Mouse (Mus musculus): ENCODE measurements around the gene Fcrlb.

Fcrlb gene

DNA sequence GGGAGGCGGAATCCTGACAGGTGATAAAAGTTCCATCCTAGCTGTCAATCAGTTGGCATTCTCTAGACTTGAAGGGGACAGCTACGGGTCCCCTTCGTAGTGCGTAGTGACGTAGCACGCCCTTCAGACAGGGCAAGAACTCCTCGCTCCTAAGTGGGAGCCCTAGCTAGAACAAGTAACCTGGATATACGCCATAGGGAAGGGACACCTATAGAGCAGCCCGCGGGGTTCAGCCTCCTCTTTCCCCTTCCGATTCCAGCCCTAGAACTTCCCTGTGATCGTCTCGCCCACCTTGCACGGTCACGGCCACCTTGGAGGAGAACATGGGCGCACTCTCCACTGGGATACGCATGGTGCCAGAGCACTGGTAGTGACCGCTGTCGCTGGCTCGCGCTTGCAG, 4.4 kb downstream of the Fcrlb start:
- in situ Hi-C loops (cut with MboI, MseI): no loop called here

DNA sequence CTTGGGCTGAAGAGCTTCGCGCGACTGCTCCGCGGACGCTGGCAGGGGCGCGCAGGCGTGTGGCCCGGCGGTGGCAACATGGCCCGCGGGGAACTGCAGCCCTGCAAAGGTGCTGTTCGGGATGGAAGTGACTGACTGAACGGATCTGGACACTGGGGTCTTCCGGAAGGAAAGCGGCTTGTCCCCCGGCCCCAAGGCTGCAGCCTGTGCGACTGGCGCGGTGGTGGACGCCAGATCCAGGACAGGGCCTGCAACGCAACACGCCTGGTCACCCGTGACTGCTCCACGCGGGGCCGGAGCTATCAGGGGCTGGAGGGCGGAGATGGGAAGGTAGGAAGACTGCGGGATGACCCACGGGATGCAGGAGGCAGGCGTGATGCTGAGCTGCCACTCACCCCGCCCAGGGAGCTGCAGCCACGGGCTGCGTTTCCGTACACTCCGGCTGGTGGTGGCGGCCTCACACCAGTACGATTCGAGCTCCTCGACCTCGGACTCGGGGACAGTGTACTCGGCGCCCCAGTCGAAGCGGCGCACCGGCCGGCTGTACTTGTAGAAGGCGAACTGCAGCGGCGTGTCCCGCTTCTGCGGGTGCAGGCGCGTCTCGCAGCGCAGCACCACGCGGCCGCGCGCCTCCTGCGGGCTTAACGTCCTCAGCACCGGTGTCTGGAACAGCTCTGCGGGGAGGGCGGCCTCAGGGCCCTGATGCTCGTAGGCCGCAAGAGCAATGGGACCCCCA, 5.1 kb downstream of the Fcrlb start:
- in situ Hi-C loops (cut with MboI, MseI): no loop called here

DNA sequence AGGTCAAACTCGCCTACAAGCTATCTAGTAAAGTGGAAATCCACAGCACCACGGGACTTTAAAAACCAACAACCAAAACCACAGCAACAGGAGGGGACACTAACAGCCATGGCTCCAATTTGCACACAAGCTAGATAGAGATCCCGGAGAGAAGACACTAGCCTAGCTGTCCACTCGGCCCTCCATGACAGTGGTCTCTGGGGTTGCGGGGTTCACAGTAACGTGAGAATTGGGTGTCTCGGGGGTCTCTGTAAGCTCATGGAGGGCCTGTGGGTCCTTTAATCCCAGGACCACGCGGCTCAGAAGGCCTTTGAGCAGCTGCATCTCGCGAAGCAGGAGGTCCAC, 5.7 kb downstream of the Fcrlb start:
- in situ Hi-C loops (cut with MboI, MseI): no loop called here

DNA sequence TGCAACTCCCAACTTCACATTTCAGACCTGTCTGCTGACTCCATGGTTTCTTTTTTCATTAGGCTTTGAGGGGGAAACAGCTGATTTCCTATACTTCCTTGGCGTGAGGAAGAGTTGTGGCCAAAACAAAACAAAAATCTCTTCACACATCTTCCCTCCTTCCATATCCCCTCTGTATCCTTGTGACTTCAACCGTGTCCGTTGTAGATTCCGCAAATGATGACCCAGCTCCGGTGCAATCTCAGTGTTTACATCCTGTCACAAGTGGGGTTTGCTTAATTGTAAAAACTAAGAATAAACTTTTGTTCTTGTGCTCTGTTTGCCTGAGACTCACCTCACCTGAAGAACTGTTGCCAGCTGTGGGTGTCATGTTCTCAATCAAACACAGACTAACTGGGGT, 9.3 kb downstream of the Fcrlb start:
- in situ Hi-C loops (cut with MboI, MseI): loop anchor here (5.0 kb wide), 1 partner anchor 94 kb away; no protein-coding TSS in a partner anchor

DNA sequence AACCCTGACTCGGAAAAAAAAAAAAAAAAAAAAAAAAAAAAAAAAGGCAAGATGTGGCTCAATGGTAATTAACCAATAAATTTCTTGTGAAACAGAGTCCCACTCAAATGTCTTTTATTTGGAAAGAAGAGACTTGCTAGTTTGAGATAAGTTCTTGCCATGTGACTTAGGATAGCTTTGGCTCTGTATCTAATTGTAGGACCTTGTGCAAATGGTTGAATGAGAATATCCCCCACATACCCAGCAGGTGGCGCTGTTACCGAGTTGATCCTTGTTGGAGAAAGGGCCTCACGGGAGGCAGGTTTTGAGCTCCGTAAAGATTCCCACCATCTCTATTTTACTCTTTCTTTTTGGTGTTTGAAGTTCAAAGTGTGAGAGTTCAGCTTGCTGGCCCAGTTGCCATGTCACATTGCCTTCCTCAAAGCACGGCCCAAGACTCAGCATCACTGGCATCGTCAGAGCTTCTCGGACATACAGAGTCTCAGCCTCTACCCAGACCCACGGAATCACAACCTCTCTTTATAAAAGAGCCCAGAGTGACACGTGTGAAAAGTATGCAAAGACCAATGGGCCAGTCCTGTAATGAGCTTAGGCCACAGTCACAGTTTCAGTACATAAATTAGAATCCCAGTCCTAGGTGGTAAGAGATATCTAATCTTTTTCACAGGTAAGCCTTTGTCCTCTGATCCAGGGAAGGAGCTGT, 11.1 kb downstream of the Fcrlb start:
- in situ Hi-C loops (cut with MboI, MseI): loop anchor here (5.0 kb wide), 1 partner anchor 96 kb away; no protein-coding TSS in a partner anchor

DNA sequence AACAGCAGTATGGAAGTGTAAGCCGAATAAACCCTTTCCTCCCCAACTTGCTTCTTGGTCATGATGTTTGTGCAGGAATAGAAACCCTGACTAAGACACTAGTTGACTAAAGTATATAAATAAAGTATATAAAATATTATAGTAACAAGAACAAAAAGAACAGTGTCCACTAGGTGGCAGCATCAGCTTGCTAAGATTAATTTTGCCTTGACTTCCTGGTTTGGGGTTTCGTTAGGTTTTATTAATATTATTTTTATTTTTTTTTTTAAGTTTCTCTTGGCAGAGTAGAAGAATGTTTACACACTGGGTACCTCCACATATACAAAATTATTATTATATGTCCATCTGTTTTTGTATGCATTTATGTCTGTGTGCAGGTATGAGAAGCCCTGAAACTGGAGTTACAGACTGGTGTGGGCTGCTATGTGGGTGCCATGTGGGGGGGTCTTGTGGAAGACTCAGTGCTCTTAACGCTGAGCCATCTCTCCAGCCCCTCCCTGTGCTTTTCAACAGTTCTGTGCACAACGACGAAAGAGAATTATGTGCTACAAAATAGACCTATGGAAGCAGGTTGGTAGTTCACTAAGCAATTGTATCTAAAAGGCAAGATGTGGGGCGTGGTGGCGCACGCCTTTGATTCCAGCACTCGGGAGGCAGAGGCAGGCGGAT, 11.8 kb downstream of the Fcrlb start:
- in situ Hi-C loops (cut with MboI, MseI): loop anchor here (5.0 kb wide), 1 partner anchor 96 kb away; no protein-coding TSS in a partner anchor

DNA sequence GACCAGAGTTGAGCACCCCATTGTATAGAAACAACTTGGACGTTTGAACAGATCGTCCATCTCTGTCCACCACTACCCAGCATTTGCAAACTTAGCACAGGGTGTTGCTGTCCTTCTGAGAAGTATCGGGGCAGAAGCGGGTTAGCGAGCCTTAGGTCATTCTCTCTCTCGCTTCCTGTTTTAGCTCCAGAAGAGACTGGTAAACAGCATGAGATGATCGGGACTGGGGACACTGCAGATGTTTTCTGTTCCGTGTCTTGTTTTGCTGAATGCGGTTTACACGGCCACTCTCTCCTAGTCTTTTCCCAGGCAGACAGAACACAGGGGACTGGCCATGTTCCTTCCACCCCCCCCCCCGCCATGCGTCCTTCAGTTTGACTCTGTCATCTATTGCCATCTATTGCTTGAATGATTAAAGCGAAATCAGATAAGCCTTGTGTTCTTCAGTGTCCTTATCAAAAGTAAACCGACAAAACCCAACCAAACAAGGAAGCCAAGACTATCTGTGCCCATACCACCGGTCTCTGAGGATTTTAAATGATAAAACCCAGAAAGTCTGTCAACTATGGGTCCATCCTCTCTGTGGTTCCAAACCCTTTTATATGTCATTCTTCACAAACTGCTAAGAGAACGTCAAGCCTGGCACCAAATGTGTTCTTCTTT, 14.2 kb downstream of the Fcrlb start:
- in situ Hi-C loops (cut with MboI, MseI): no loop called here

DNA sequence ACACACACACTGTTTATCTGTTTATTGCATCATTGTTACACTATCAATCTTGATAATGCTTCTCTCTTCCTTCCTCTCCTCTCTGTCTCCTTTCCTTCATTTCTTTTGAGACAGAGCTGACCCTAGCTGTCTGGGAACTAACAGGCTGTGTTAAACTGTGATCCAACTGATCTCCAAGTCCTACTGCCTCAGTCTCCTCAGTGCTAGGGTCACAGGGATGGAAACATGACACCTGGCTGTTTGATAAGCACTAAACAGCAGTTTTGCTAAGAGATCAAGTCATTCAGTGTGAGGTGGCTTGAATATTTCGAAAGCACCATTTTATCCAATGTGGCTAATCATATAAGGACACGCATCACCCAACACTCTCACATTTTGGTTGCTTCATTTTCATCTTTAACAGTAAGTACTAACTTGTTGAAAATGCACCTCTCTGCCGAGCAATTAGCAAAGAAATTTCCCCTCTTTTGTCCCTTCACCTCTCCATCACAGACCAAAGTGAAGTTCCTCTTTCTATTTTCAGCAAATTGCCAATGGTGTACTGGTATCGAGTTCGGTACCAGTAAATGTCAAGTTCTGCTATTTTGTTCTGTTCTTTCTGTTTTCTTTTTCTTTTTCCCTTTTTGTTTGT, 16.0 kb downstream of the Fcrlb start:
- in situ Hi-C loops (cut with MboI, MseI): no loop called here

DNA sequence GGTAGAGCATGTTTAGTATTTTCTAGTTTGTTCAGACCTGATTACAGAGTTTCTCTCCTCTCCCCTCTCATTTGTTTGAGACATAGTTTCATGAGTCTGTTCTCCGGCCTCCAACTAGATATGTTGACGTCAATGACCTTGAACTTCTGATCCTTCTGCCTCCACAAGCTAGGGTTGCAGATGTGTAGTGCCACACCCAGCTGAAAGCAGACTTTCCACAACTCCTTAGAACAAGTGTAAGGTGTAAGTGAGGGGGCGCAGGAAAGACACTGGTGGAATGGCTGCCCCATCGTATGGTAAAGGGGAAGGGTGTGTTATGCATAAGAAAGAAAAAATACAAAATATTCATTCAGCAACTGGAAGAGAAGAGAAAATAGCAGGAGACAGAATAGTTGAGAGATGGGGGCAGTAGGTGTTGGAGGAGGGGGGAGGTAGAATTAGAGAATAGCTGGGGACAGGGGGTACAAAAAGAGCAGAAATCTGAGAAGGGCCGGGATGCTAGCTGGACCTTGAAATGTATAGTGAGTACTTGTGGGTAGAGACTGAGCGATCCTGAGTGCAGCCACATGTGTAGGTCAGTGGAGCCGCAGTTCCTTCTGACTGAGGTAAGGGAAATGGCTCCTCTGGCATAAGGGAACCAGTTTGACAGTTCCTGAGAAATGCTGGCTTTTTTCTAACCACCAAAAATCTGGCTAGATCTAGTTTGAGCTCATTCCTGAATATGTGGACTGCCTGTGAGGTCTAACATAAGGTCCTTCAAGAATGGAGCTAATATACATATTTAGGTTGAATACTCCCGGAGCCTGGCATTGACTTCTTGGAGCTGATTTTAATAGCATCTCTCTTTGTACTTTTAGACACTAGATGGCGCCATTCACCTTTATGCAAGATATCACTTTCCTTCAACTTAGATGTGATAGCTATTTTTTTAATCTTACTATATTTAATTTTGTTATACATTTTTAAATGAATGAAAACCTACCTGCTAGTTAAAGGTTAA, 17.8 kb downstream of the Fcrlb start:
- in situ Hi-C loops (cut with MboI, MseI): no loop called here

DNA sequence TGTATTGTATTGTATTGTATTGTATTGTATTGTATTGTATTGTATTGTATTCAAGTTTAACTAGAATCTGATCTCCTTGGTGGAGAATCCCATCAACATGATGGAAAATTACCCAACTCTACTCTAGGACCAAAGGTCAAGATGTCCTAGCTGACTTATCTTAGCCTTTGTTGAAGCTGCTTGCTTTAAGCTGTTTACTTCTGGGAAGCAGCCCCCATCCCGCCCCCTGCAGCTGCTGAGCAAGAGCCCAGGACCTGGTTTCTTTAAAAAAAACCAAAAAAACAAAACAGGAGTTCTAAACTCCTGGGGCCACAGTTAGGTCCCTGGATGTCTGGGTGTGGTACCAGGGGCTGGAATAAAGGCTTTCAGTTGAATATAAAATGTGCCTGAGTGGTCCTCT, 20.5 kb downstream of the Fcrlb start:
- in situ Hi-C loops (cut with MboI, MseI): no loop called here

DNA sequence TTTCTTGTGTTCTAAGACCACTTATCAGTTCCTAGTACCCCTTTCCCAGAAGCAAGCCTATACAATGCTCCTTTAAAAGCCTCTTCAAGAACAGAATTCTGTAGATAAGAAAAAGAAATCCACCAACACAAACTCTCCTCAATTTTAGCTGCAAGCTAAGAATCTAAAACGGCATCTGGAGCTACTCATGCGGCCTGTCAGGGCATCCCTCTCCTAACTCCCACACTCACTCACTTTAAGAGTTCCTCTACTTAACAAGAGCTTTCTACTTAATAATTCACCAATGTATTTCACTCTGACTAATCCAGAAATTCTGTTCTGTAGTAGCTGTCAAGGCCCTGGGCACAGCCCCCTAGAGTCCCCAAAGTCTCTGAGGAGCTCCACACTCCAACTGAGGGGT, 21.1 kb downstream of the Fcrlb start:
- in situ Hi-C loops (cut with MboI, MseI): no loop called here

DNA sequence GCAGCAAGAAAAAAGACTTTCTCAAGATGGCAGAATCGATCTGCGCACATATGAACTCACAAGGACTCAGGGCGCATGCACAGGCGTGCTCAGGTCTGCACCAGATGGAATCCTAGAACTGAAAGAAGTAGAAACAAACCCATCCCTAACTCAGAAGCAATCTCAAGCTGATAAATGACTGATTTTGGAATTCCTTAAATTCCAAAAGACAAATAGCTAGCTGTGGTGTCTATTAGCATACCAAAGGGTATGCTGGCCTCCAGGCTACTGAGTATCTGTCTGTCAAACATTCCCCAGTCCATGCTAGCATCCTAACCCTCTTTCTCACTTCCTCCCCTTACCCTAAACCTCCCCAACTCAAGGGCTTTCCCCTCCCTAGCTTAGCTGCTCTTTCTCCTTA, 23.4 kb downstream of the Fcrlb start:
- in situ Hi-C loops (cut with MboI, MseI): no loop called here

DNA sequence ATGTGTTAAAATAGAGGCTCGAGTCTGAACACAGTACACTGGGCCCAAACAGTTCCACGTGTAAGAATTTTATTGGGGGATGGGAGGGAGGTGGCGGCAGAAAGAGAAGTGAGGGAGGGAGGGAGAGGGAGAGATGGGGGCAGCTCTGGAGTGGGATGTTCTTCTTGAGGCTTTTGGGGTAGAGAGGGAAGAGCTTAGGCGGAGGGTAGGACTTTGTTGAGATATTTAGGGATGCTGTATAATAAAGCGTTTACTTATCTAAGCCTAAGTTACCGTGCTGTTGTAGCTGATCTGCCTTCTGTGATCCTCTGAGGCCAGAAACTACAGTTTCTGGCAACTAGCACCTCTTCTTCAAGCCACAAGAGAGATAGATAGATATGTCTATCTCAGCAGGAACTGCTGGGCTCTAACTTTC, 26.7 kb downstream of the Fcrlb start:
- in situ Hi-C loops (cut with MboI, MseI): no loop called here

DNA sequence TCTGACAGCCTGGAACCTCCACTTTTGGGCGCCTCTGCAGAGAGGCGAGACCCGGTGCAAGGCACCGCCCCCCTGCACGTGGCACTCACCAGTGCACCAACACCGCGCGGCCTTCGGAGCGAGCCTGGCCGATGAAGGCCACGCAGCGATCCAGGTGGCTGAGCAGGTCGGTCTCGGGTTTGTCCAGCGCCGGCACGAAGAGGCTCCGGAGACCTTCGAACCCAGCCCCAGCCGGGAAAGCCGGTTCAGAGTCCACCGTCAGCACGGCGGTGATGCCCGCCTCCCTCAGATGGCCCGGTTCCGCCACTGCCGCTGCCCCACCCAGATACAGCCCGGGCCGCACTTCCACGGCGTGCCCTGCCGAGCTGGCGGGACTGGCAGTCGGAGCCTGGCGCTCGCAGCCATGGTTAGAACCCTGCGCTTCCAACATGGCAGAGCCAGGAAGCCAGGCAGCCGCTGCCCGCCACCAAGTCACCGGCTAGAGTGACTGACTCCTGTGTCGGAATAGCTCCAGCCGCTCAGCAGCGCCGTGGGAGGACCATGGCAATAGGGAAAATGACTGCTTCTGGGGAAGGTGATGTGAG, 27.7 kb downstream of the Fcrlb start, which contains the start of the genes Gm26620 and Dusp12:
Gm26620 (plus strand) TSS at position 88 of the 584 bp plus-strand sequence.
Dusp12 (minus strand) TSS at position 563 of the 584 bp plus-strand sequence.
- in situ Hi-C loops (cut with MboI, MseI): no loop called here

DNA sequence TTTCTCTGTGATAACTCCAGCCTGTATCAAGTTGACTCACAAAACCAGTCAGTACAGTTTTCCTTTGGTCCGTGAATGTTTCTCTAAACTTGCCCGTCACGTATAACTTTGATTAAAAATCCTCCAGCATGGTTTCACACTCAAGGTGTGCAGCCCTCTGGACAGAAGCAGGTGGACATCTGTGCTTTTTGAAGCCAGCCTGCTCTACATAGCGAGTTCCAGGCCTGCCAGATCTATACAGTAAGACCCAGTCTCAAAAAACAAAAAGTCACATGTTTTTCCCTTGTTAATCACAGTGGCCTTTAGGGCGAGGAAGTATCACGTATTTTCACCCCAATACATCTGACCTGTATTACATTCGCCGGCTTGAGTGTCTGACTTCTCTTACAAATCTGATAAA, 28.4 kb downstream of the Fcrlb start:
- in situ Hi-C loops (cut with MboI, MseI): no loop called here

DNA sequence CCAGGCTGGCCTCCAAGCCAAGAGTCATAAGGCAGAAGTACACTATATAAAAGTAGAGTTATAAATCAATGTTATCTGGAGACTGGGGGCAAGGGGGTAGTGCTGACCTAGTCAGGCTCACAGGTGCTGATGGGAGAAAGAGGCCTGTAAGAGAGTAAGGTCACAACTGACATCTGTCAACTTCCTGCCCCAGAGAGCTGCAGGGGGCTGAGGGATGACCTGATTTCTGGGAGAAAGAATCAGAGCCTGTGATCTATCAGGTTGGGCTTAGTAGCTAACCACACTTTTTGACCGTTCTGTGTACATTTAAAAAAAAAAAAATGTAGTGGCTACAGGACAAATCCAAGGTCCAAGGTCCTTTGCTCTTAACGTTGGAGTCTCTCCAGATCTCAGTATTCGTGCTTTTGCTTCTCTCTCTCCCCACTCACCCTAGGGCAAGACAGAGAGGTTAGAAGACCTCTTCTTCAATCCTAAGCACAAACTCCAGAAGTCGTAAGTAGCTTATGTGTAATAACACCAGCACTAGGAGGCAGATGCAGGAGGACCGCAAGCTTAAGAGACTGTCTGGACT, 29.7 kb downstream of the Fcrlb start:
- in situ Hi-C loops (cut with MboI, MseI): no loop called here

DNA sequence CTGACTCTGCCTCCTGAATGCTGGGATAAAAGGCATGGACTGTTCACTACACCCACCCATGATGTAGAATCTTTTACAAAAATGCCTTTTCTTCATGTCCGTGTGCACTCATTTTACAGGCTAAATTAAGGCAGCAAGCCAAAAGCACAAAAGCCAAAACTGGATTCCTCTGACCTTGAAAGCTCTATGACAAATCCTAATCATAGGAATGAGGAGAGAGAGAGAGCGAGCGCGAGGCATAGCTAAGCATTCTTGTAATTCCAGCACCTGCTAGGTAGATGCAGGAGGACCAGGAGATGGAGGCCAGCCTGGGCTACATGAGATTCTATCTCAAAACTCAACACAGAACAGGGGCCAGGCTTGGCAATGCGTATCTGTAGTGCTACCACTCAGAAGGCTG, 35.8 kb downstream of the Fcrlb start:
- in situ Hi-C loops (cut with MboI, MseI): no loop called here

DNA sequence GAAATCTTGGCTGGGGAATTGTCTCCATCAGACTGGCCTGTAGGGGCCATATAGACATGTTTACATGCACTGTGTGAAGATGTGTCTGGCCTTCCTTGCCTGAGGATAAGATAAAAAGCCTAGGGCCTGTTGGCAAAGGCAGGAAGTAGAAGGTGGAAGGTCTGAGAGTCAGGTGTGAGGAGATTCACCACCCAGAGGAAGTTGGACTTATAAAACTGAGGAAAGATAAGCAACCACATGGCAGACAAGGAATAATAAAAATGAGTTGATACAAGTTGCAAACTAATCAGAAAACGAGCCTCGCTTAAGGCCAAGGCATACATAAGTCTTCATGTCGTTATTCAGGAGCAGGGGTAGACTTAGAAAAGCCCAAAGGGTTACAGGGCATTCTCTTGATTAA, 37.1 kb downstream of the Fcrlb start:
- in situ Hi-C loops (cut with MboI, MseI): no loop called here

DNA sequence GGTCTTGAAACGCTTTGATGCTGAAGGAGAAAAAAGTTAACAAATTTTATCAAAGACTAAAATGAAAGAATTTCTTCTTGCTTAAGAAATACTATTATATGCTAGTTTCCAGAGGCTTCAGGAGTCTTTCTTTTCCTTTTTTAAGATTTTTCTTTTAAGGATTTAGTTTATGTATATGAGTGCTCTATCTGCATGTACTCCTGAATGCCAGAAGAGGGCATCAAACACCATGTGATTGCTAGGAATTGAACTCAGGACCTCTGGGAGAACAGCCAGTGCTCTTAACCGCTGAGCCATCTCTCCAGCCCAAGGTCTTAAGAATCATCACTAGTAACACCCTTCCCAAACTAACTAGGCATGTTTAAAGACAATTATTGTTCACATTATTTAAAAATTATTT, 40.8 kb downstream of the Fcrlb start:
- in situ Hi-C loops (cut with MboI, MseI): loop anchor here (25.0 kb wide), 1 partner anchor 1340 kb away; the partner anchor contains the start of genes Casq1 and Pea15a

Measured in T-helper 2 cell (primary cell).